Mouse (Mus musculus) layer of hippocampus, postnatal 14 days (tissue): Measurements from ENCODE around the gene Mdm4. TPM values are rescaled to one million over a fixed set of nuclear protein-coding genes. Genes with fewer than 3 reads are reported as not detected.

Experiments used
- DNase-seq, 2 experiments: peaks; one replicate each; pipeline ENCODE4 v3.0.0; 2021 to 2022; ENCODE audit warnings: low spot score in 2 of 2, mixed read lengths in 1 of 2
- total RNA-seq, 2 experiments: library from RNA; stranded (reverse); gene quantifications; 2 replicates each; pipeline ENCODE4 v1.2.3; 2021

Gene Mdm4
- total RNA-seq, 2 experiments from 2014 or later = 91.6 to 94.7 TPM

- no peak for DNase-seq
These were observed 73.6 kb downstream of the Mdm4 start for GRCm38 (mm10) chr1:132956809-132957208.

- DNase-seq = no peak
These were observed 82.5 kb downstream of the Mdm4 start for GRCm38 (mm10) chr1:132947811-132948210.

GRCm38 (mm10) chr1:132945826-132946225 is 84.5 kb downstream of the Mdm4 start:
- no peak for DNase-seq

GRCm38 (mm10) chr1:132938975-132939374 is 91.4 kb downstream of the Mdm4 start:
- peak; percentile 63 to 76 for DNase-seq

- no peak for DNase-seq
These were observed 92.9 kb downstream of the Mdm4 start for GRCm38 (mm10) chr1:132937296-132938030.

- DNase-seq = peak in 1 of 2 experiments; percentile 41
These were observed 95.5 kb downstream of the Mdm4 start for GRCm38 (mm10) chr1:132934856-132935255.

GRCm38 (mm10) chr1:132932421-132932820 is 97.9 kb downstream of the Mdm4 start:
- DNase-seq = no peak

- no peak for DNase-seq
These were observed 100.1 kb downstream of the Mdm4 start for GRCm38 (mm10) chr1:132930291-132930690.

- no peak for DNase-seq
These were observed 101.5 kb downstream of the Mdm4 start for GRCm38 (mm10) chr1:132928907-132929250.

GRCm38 (mm10) chr1:132928032-132928906 is 102.1 kb downstream of the Mdm4 start:
- DNase-seq = no peak

GRCm38 (mm10) chr1:132925270-132925669 is 105.1 kb downstream of the Mdm4 start:
- no peak for DNase-seq

- no peak for DNase-seq
These were observed 108.1 kb downstream of the Mdm4 start for GRCm38 (mm10) chr1:132922257-132922656.

- DNase-seq = no peak
These were observed 109.3 kb downstream of the Mdm4 start for GRCm38 (mm10) chr1:132921071-132921470.

- DNase-seq = no peak
These were observed 111.1 kb downstream of the Mdm4 start for GRCm38 (mm10) chr1:132919258-132919657.

- no peak for DNase-seq
These were observed 112.2 kb downstream of the Mdm4 start for GRCm38 (mm10) chr1:132918117-132918680.

GRCm38 (mm10) chr1:132917554-132917953 is 112.8 kb downstream of the Mdm4 start:
- DNase-seq = no peak

GRCm38 (mm10) chr1:132915849-132916493 is 114.4 kb downstream of the Mdm4 start:
- peak; percentile 73 to 88 for DNase-seq

- no peak for DNase-seq
These were observed 119.8 kb downstream of the Mdm4 start for GRCm38 (mm10) chr1:132910414-132911041.

GRCm38 (mm10) chr1:132909951-132910350 is 120.4 kb downstream of the Mdm4 start:
- DNase-seq = no peak
